Mouse (Mus musculus): ENCODE measurements around the gene Sh3bgrl.

- no peak for TF ChIP-seq CTCF (IDR thresholded peaks at IDR 0.05; ENCODE audit: low read depth)
- no peak for TF ChIP-seq EP300 (IDR thresholded peaks at IDR 0.05; ENCODE audit: low read depth)
Observed at GRCm38 (mm10) chrX:109047773-109048172, 47.4 kb upstream of the Sh3bgrl start.

Data from heart, postnatal 0 days (tissue).